Comparison of ENCODE assay signal across 13 mouse cellular contexts in genomic region chr8:95974889-95975288, GRCm38 (mm10).
DNase-seq lines count a peak whose midpoint lies in the region; ATAC-seq and TF ChIP-seq lines count a peak whose summit lies in the region.
"Had no signal": no experiment of that assay in that cellular context is flagged by ENCODE, and none has a peak within 500 bp of the region (broad histone marks: within the 10 kb centered on the region; RNA-seq: fewer than 3 reads in every experiment).

No protein-coding gene starts in this region.

- H3K9me3 ChIP-seq in liver, postnatal 0 days (ENCODE audit: low read length): no peaks in the 10 kb centered on the region
- H3K9me3 ChIP-seq in embryonic facial prominence, embryonic 14.5 days (ENCODE audit: control insufficient read depth, low read length): no peaks in the 10 kb centered on the region
- H3K9me3 ChIP-seq: embryonic facial prominence, embryonic 15.5 days; G1E; liver, embryonic 13.5 days had no signal

- 15% methylated on average over 4 of the region's 4 CpGs for WGBS in liver, postnatal 0 days (ENCODE audit: insufficient replicate concordance)
- 12% methylated on average over 4 of the region's 4 CpGs for WGBS in embryonic facial prominence, embryonic 14.5 days

- H3K27ac ChIP-seq in liver, postnatal 0 days (ENCODE audit: low read depth): no peak overlapping the region
- H3K27ac ChIP-seq in embryonic facial prominence, embryonic 14.5 days (replicated peaks; ENCODE audit: low read depth, low read length): no peak overlapping the region
- H3K27ac ChIP-seq: embryonic facial prominence, embryonic 15.5 days; liver, embryonic 13.5 days had no signal

- no peaks in the 10 kb centered on the region for H3K27me3 ChIP-seq in liver, postnatal 0 days (ENCODE audit: insufficient read depth, low read length)
- H3K27me3 ChIP-seq in embryonic facial prominence, embryonic 14.5 days (replicated peaks; ENCODE audit: control insufficient read depth, insufficient read depth, low read length): no peaks in the 10 kb centered on the region
- H3K27me3 ChIP-seq: liver, embryonic 13.5 days had no signal

- intact Hi-C loops in heart, postnatal 14 days (cut with DNase I): loop anchor here (10.0 kb wide), 1 partner anchor 340 kb away; no protein-coding TSS in a partner anchor

- H3K4me1 ChIP-seq in liver, postnatal 0 days (ENCODE audit: insufficient read depth): no peaks in the 10 kb centered on the region
- 0 out of 2 replicates have a peak, but pooled peaks cover 5% of the 10 kb centered on the region for H3K4me1 ChIP-seq in embryonic facial prominence, embryonic 14.5 days (ENCODE audit: control insufficient read depth, insufficient read depth, low read length)
- H3K4me1 ChIP-seq: liver, embryonic 13.5 days had no signal

- DNase-seq in heart, adult 11 months: peak; percentile 19
- no peak for DNase-seq in heart, postnatal 14 days
- no peak for DNase-seq in liver, postnatal 0 days
- DNase-seq in liver (no peak), NIH3T3 (ENCODE audit: low read depth) (peak; percentile 55)
- DNase-seq in embryonic facial prominence, embryonic 14.5 days (ENCODE audit: low spot score): peak; percentile 20
- DNase-seq in right cerebral cortex, postnatal 36 days (ENCODE audit: low spot score in 2 of 2): no peak
- DNase-seq in thymus, postnatal 25 days: no peak
- DNase-seq: kidney, postnatal 4 days; liver, embryonic 13.5 days had no signal

- H3K4me3 ChIP-seq in liver, postnatal 0 days (ENCODE audit: low read depth, low read length): no peak overlapping the region
- no peak overlapping the region for H3K4me3 ChIP-seq in embryonic facial prominence, embryonic 14.5 days (ENCODE audit: low read depth, low read length)
- H3K4me3 ChIP-seq: embryonic facial prominence, embryonic 15.5 days; liver, embryonic 13.5 days had no signal

- TF ChIP-seq EP300 in liver, postnatal 0 days (IDR thresholded peaks at IDR 0.05; ENCODE audit: low read depth): no peak

- no peak overlapping the region for H3K4me2 ChIP-seq in liver, postnatal 0 days (ENCODE audit: low read depth, low read length)
- H3K4me2 ChIP-seq in embryonic facial prominence, embryonic 14.5 days (ENCODE audit: low read depth, low read length): no peak overlapping the region
- H3K4me2 ChIP-seq: embryonic facial prominence, embryonic 15.5 days; liver, embryonic 13.5 days had no signal

- no peak for ATAC-seq in liver, postnatal 0 days
- no peak for ATAC-seq in embryonic facial prominence, embryonic 14.5 days (ENCODE audit: low read depth)
- ATAC-seq: inflammation-experienced regulatory T-cells, adult 6 months had no signal

- no peaks in the 10 kb centered on the region for H3K36me3 ChIP-seq in liver, postnatal 0 days (replicated peaks; ENCODE audit: insufficient read depth, low read length)
- no peaks in the 10 kb centered on the region for H3K36me3 ChIP-seq in embryonic facial prominence, embryonic 14.5 days (ENCODE audit: control insufficient read depth, insufficient read depth, low read length)
- H3K36me3 ChIP-seq: embryonic facial prominence, embryonic 15.5 days; G1E; liver, embryonic 13.5 days had no signal

- H3K9ac ChIP-seq in liver, postnatal 0 days (replicated peaks): no peak overlapping the region
- H3K9ac ChIP-seq in embryonic facial prominence, embryonic 14.5 days (ENCODE audit: low read depth, low read length): no peak overlapping the region
- H3K9ac ChIP-seq: embryonic facial prominence, embryonic 15.5 days; liver, embryonic 13.5 days had no signal

- peak; percentile 39; the same call in 1 of the 2 replicates for TF ChIP-seq CTCF in liver, postnatal 0 days (IDR thresholded peaks at IDR 0.05; ENCODE audit: low read depth)

Comparison
In these comparisons a context has a peak if more than half of its experiments do, and no peak if none do; other contexts are left out.
1. DNase-seq: peak in heart, adult 11 months (single experiment), NIH3T3 (single experiment) and embryonic facial prominence, embryonic 14.5 days (single experiment); none in heart, postnatal 14 days (0 of 2), liver, postnatal 0 days (single experiment), liver (single experiment), right cerebral cortex, postnatal 36 days (0 of 2) and thymus, postnatal 25 days (single experiment).